Mouse (Mus musculus) MEL (cell line): ENCODE measurements around the gene Tcf15. TPM values are rescaled to one million over a fixed set of nuclear protein-coding genes. Genes with fewer than 3 reads are reported as not detected.

ENCODE experiments used
- DNase-seq: peaks from one replicate; pipeline ENCODE4 v3.0.0; 2011; ENCODE audit warnings: low read depth, low spot score
- H3K27ac ChIP-seq: 2 replicates; pipeline ENCODE4 v1.5.1; 2012; ENCODE audit warnings: low read depth, mild to moderate bottlenecking, control low read depth, low read length, moderate library complexity; ENCODE audit not compliant: control insufficient read depth
- H3K27me3 ChIP-seq, 2 experiments: fragments of 150-350 bp in 1 of 2; sonication (generic) in 1 of 2; 2 replicates each; pipeline ENCODE4 v1.6.1; 2012; ENCODE audit warnings: low read length in 2 of 2, mild to moderate bottlenecking in 2 of 2, improper control_type of control experiment in 1 of 2, moderate library complexity in 1 of 2; ENCODE audit not compliant: insufficient read depth in 2 of 2, control insufficient read depth in 1 of 2
- H3K36me3 ChIP-seq, 2 experiments: 2 replicates each; pipeline ENCODE4 v1.6.1; 2012 to 2014; ENCODE audit warnings: low read length in 2 of 2, improper control_type of control experiment in 1 of 2, inconsistent platforms in 1 of 2, mild to moderate bottlenecking in 1 of 2; ENCODE audit not compliant: insufficient read depth in 2 of 2, control insufficient read depth in 1 of 2
- H3K4me1 ChIP-seq, 2 experiments: fragments of 150-350 bp in 1 of 2; sonication (generic) in 1 of 2; 2 replicates each; pipeline ENCODE4 v1.6.1; 2012; ENCODE audit warnings: low read length in 2 of 2, improper control_type of control experiment in 1 of 2, mild to moderate bottlenecking in 1 of 2; ENCODE audit not compliant: insufficient read depth in 2 of 2, control insufficient read depth in 1 of 2
- H3K4me3 ChIP-seq, 2 experiments: fragments of 150-350 bp in 1 of 2; sonication (generic) in 1 of 2; 2 replicates each; pipeline ENCODE4 v1.5.1; 2012; ENCODE audit warnings: low read depth in 2 of 2, low read length in 2 of 2, mild to moderate bottlenecking in 2 of 2, moderate library complexity in 2 of 2, control low read depth in 1 of 2, improper control_type of control experiment in 1 of 2; ENCODE audit not compliant: control insufficient read depth in 1 of 2, insufficient read depth in 1 of 2
- H3K79me2 ChIP-seq: 2 replicates; pipeline ENCODE4 v1.6.1; 2012; ENCODE audit warnings: mild to moderate bottlenecking, low read length, moderate library complexity; ENCODE audit not compliant: control insufficient read depth, poor library complexity, insufficient read depth
- H3K9ac ChIP-seq: 2 replicates; pipeline ENCODE4 v1.6.1; 2012; ENCODE audit warnings: low read depth, mild to moderate bottlenecking, control low read depth, low read length, moderate library complexity; ENCODE audit not compliant: control insufficient read depth, poor library complexity, severe bottlenecking
- H3K9me3 ChIP-seq: fragments of 150-350 bp; sonication (generic); replicated peaks from 2 replicates; pipeline ENCODE4 v1.6.1; 2012; ENCODE audit warnings: mild to moderate bottlenecking, low read length, improper control_type of control experiment, moderate library complexity; ENCODE audit not compliant: insufficient read depth
- BHLHE40 ChIP-seq: IDR thresholded peaks from 2 replicates; pipeline ENCODE4 v1.6.1; 2012; ENCODE audit warnings: low read depth, mild to moderate bottlenecking, inconsistent platforms, low read length, improper control_type of control experiment, borderline replicate concordance
- CHD2 ChIP-seq: IDR thresholded peaks from 2 replicates; pipeline ENCODE4 v1.6.1; 2011; ENCODE audit warnings: low read length, improper control_type of control experiment
- CTCF ChIP-seq, 3 experiments: IDR thresholded peaks in 2 of 3; conservative IDR thresholded peaks in 1 of 3; 2 replicates each; pipeline ENCODE4 v1.5.1; 2011 to 2012; ENCODE audit warnings: low read length in 3 of 3, low read depth in 2 of 3, mild to moderate bottlenecking in 2 of 3, improper control_type of control experiment in 1 of 3, inconsistent platforms in 1 of 3, mixed read lengths in 1 of 3, moderate library complexity in 1 of 3; ENCODE audit not compliant: control insufficient read depth in 1 of 3, insufficient read depth in 1 of 3, poor library complexity in 1 of 3, severe bottlenecking in 1 of 3
- ELF1 ChIP-seq: IDR thresholded peaks from 2 replicates; pipeline ENCODE4 v1.6.1; 2014; ENCODE audit warnings: low read depth, mild to moderate bottlenecking, inconsistent platforms, low read length, improper control_type of control experiment, moderate library complexity
- EP300 ChIP-seq, 2 experiments: IDR thresholded peaks; 2 replicates each; pipeline ENCODE4 v1.6.1; 2011; ENCODE audit warnings: improper control_type of control experiment in 2 of 2, low read length in 2 of 2, low read depth in 1 of 2, mild to moderate bottlenecking in 1 of 2
- ETS1 ChIP-seq: IDR thresholded peaks from 2 replicates; pipeline ENCODE4 v1.6.1; 2012; ENCODE audit warnings: low read depth, mild to moderate bottlenecking, inconsistent platforms, low read length, improper control_type of control experiment, moderate library complexity
- HCFC1 ChIP-seq: IDR thresholded peaks from 2 replicates; pipeline ENCODE4 v1.6.1; 2012; ENCODE audit warnings: low read depth, mild to moderate bottlenecking, inconsistent platforms, low read length, improper control_type of control experiment, moderate library complexity
- KAT2A ChIP-seq: conservative IDR thresholded peaks from 2 replicates; pipeline ENCODE4 v1.6.1; 2012; ENCODE audit warnings: low read depth, low read length, improper control_type of control experiment, inconsistent platforms
- MAX ChIP-seq: IDR thresholded peaks from 2 replicates; pipeline ENCODE4 v1.6.1; 2011; ENCODE audit warnings: low read length, improper control_type of control experiment
- MAZ ChIP-seq: IDR thresholded peaks from 2 replicates; pipeline ENCODE4 v1.6.1; 2012; ENCODE audit warnings: low read depth, mild to moderate bottlenecking, inconsistent platforms, low read length, improper control_type of control experiment
- MEF2A ChIP-seq: IDR thresholded peaks from 2 replicates; pipeline ENCODE4 v1.6.1; 2014; ENCODE audit warnings: low read depth, mild to moderate bottlenecking, inconsistent platforms, low read length, improper control_type of control experiment; ENCODE audit not compliant: poor library complexity, insufficient replicate concordance, severe bottlenecking; ENCODE audit errors: extremely low read depth
- MXI1 ChIP-seq: IDR thresholded peaks from 2 replicates; pipeline ENCODE4 v1.6.1; 2011; ENCODE audit warnings: mild to moderate bottlenecking, low read depth, low read length, improper control_type of control experiment
- MYB ChIP-seq: IDR thresholded peaks from 2 replicates; pipeline ENCODE4 v1.6.1; 2011; ENCODE audit warnings: mild to moderate bottlenecking, low read depth, low read length, improper control_type of control experiment
- MYC ChIP-seq: IDR thresholded peaks from 2 replicates; pipeline ENCODE4 v1.6.1; 2011; ENCODE audit warnings: low read depth, mild to moderate bottlenecking, low read length, improper control_type of control experiment, moderate library complexity
- POLR2A ChIP-seq, 2 experiments: IDR thresholded peaks; 2 replicates each; pipeline ENCODE4 v1.6.1; 2011 to 2012; ENCODE audit warnings: low read length in 2 of 2, mild to moderate bottlenecking in 2 of 2, control low read depth in 1 of 2, improper control_type of control experiment in 1 of 2, low read depth in 1 of 2, moderate library complexity in 1 of 2; ENCODE audit not compliant: control insufficient read depth in 1 of 2, insufficient read depth in 1 of 2, poor library complexity in 1 of 2
- POLR2AphosphoS2 ChIP-seq: IDR thresholded peaks from 2 replicates; pipeline ENCODE4 v1.6.1; 2011; ENCODE audit warnings: low read length, improper control_type of control experiment
- POLR2AphosphoS5 ChIP-seq: IDR thresholded peaks from 2 replicates; pipeline ENCODE4 v1.6.1; 2012; ENCODE audit warnings: low read depth, borderline replicate concordance, mild to moderate bottlenecking, inconsistent platforms, low read length, moderate library complexity, mixed read lengths
- RAD21 ChIP-seq: IDR thresholded peaks from 2 replicates; pipeline ENCODE4 v1.6.1; 2011; ENCODE audit warnings: mild to moderate bottlenecking, low read depth, low read length, improper control_type of control experiment
- RCOR1 ChIP-seq: IDR thresholded peaks from 2 replicates; pipeline ENCODE4 v1.6.1; 2012; ENCODE audit warnings: low read depth, mild to moderate bottlenecking, inconsistent platforms, low read length, improper control_type of control experiment
- SIN3A ChIP-seq: IDR thresholded peaks from 2 replicates; pipeline ENCODE4 v1.6.1; 2012; ENCODE audit warnings: low read length, improper control_type of control experiment, inconsistent platforms
- SMC3 ChIP-seq: IDR thresholded peaks from 2 replicates; pipeline ENCODE4 v1.6.1; 2011; ENCODE audit warnings: low read depth, low read length, improper control_type of control experiment
- TBP ChIP-seq: IDR thresholded peaks from 2 replicates; pipeline ENCODE4 v1.8.0; 2011; ENCODE audit warnings: low read depth, low read length, improper control_type of control experiment
- TCF12 ChIP-seq: IDR thresholded peaks from 2 replicates; pipeline ENCODE4 v1.6.1; 2014; ENCODE audit warnings: low read depth, mild to moderate bottlenecking, inconsistent platforms, low read length, improper control_type of control experiment, moderate library complexity
- UBTF ChIP-seq: IDR thresholded peaks from 2 replicates; pipeline ENCODE4 v1.6.1; 2012; ENCODE audit warnings: low read depth, mild to moderate bottlenecking, inconsistent platforms, low read length, improper control_type of control experiment, moderate library complexity, borderline replicate concordance; ENCODE audit not compliant: insufficient read depth
- USF2 ChIP-seq, 2 experiments: IDR thresholded peaks; 2 replicates each; pipeline ENCODE4 v1.6.1; 2011 to 2012; ENCODE audit warnings: improper control_type of control experiment in 2 of 2, low read length in 2 of 2, borderline replicate concordance in 1 of 2, inconsistent platforms in 1 of 2, low read depth in 1 of 2, mild to moderate bottlenecking in 1 of 2; ENCODE audit not compliant: insufficient read depth in 1 of 2
- ZC3H11A ChIP-seq: IDR thresholded peaks from 2 replicates; pipeline ENCODE4 v1.6.1; 2012; ENCODE audit warnings: low read depth, mild to moderate bottlenecking, inconsistent platforms, low read length, improper control_type of control experiment
- polyA plus RNA-seq, 2 experiments: library from polyadenylated mRNA; stranded (reverse) in 1 of 2; unstranded in 1 of 2; fragments of >175 nt in 1 of 2; fragments of >200 nt in 1 of 2; gene quantifications; 2 replicates each; pipeline versions ENCODE4 v1.2.1 to v1.2.4; 2012; ENCODE audit warnings: low replicate concordance in 2 of 2, low read depth in 1 of 2; ENCODE audit not compliant: insufficient read length in 2 of 2, insufficient read depth in 1 of 2, missing spikeins in 1 of 2
- total RNA-seq: library from RNA; depleted of rRNA; stranded (reverse); fragments of 300-350 nt; gene quantifications from 2 replicates; pipeline ENCODE4 v1.2.3, GENCODE M21; 2012

The Tcf15 gene
- total and polyA plus RNA-seq, 3 experiments, result not detected

- Histone ChIP-seq H3K36me3 (peaks cover 0 to 11% of the 10 kb centered on the region in 2 experiments; a peak in 3 of 4 replicates), H3K27ac (no peak overlapping the region)
- TF ChIP-seq MAX, result no peak
- TF ChIP-seq MXI1, result no peak
- TF ChIP-seq TCF12, result no peak
- TF ChIP-seq MYC, result no peak
- peak; percentile 42 for TF ChIP-seq ETS1
- TF ChIP-seq, all 39 proteins: peak for 1
- Histone ChIP-seq H3K4me1 (peaks cover 6 to 21% of the 10 kb centered on the region in 2 experiments), H3K9me3 (no peaks in the 10 kb centered on the region), H3K79me2 (peaks cover 9% of the 10 kb centered on the region), H3K4me3 (no peak overlapping the region), H3K9ac (no peak overlapping the region), H3K27me3 (no peaks in the 10 kb centered on the region)
- DNase-seq, result no peak
Measured at GRCm38 (mm10) chr2:152111311-152111710, 32.0 kb upstream of the Tcf15 start.

GRCm38 (mm10) chr2:152111920-152112319, 31.4 kb upstream of the Tcf15 start:
- Histone ChIP-seq H3K36me3 (peaks cover 0 to 7% of the 10 kb centered on the region in 2 experiments; a peak in 3 of 4 replicates), H3K79me2 (peaks cover 3% of the 10 kb centered on the region; the same call in 1 of the 2 replicates), H3K9me3 (no peaks in the 10 kb centered on the region), H3K27me3 (no peaks in the 10 kb centered on the region), H3K4me3 (peak overlapping the region in 1 of 2 experiments; percentile 35; a peak in 3 of 4 replicates), H3K4me1 (peaks cover 5 to 15% of the 10 kb centered on the region in 2 experiments), H3K27ac (peak overlapping the region; percentile 34; the same call in 1 of the 2 replicates), H3K9ac (peak overlapping the region; percentile 67)
- TF ChIP-seq RCOR1, result 0 out of 2 replicates have a peak, but pooled peaks have one; percentile 25
- TF ChIP-seq CHD2, result no peak
- TF ChIP-seq USF2 (IDR thresholded peaks at IDR 0.05; ENCODE audit: borderline replicate concordance in 1 of 2, insufficient read depth in 1 of 2, low read depth in 1 of 2, low read length in 2 of 2), result no peak
- TF ChIP-seq ELF1, result peak; percentile 26; the same call in 1 of the 2 replicates
- TF ChIP-seq MYB, result no peak
- peak; percentile 77 for TF ChIP-seq SIN3A
- TF ChIP-seq MXI1, result peak; percentile 79
- peak; percentile 14; the same call in 1 of the 2 replicates for TF ChIP-seq TCF12
- TF ChIP-seq HCFC1, result peak; percentile 60; the same call in 1 of the 2 replicates
- TF ChIP-seq SMC3, result peak; percentile 94
- no peak for TF ChIP-seq KAT2A
- TF ChIP-seq UBTF, result no peak
- TF ChIP-seq POLR2AphosphoS2, result peak; percentile 75; the same call in 1 of the 2 replicates
- no peak for TF ChIP-seq POLR2AphosphoS5
- TF ChIP-seq EP300 (IDR thresholded peaks at IDR 0.05; ENCODE audit: low read depth in 1 of 2, low read length in 2 of 2), result no peak
- TF ChIP-seq TBP, result 0 out of 2 replicates have a peak, but pooled peaks have one; percentile 20
- peak; percentile 96 to 100 (median 99) for TF ChIP-seq CTCF (IDR thresholded peaks at IDR 0.05 in 2 of 3, conservative IDR thresholded peaks at IDR 0.05 in 1 of 3; ENCODE audit: control insufficient read depth in 1 of 3, insufficient read depth in 1 of 3, low read depth in 2 of 3, low read length in 3 of 3, poor library complexity in 1 of 3, severe bottlenecking in 1 of 3)
- peak; percentile 53; the same call in 1 of the 2 replicates for TF ChIP-seq BHLHE40
- peak; percentile 89 for TF ChIP-seq ZC3H11A
- peak in 1 of 2 experiments; percentile 44; a peak in 1 of 4 replicates for TF ChIP-seq POLR2A (IDR thresholded peaks at IDR 0.05; ENCODE audit: control insufficient read depth in 1 of 2, insufficient read depth in 1 of 2, low read depth in 1 of 2, low read length in 2 of 2, poor library complexity in 1 of 2)
- TF ChIP-seq MYC, result 0 out of 2 replicates have a peak, but pooled peaks have one; percentile 43
- no peak for TF ChIP-seq MEF2A
- peak; percentile 99 for TF ChIP-seq RAD21
- no peak for TF ChIP-seq MAZ
- peak; percentile 54; the same call in 1 of the 2 replicates for TF ChIP-seq MAX
- DNase-seq, result peak; percentile 96
